Mouse (Mus musculus): ENCODE results near the gene Ogfod2.

The Ogfod2 gene

GRCm38 (mm10) chr5:124150895-124151294 lies 38.8 kb downstream of the Ogfod2 start:
- no peak for DNase-seq (ENCODE audit: low read depth, low spot score)

- no peak for DNase-seq (ENCODE audit: low read depth, low spot score)
These were observed 40.6 kb downstream of the Ogfod2 start for GRCm38 (mm10) chr5:124152734-124153133.

- no peak for DNase-seq (ENCODE audit: low read depth, low spot score)
These were observed 43.8 kb downstream of the Ogfod2 start for GRCm38 (mm10) chr5:124155943-124156342.

- no peak for DNase-seq (ENCODE audit: low read depth, low spot score)
These were observed 46.2 kb downstream of the Ogfod2 start for GRCm38 (mm10) chr5:124158305-124158704.

- no peak for DNase-seq (ENCODE audit: low read depth, low spot score)
These were observed 47.4 kb downstream of the Ogfod2 start for GRCm38 (mm10) chr5:124159453-124159852.

- DNase-seq (ENCODE audit: low read depth, low spot score): no peak
These were observed 49.7 kb downstream of the Ogfod2 start for GRCm38 (mm10) chr5:124161831-124162230.

GRCm38 (mm10) chr5:124162577-124162976 lies 50.5 kb downstream of the Ogfod2 start:
- peak; percentile 77 for DNase-seq (ENCODE audit: low read depth, low spot score)

GRCm38 (mm10) chr5:124163445-124163844 lies 51.3 kb downstream of the Ogfod2 start:
- no peak for DNase-seq (ENCODE audit: low read depth, low spot score)
